Mouse (Mus musculus): ENCODE results near the gene Dnajb8. TPM values are rescaled to one million over a fixed set of nuclear protein-coding genes. Genes with fewer than 3 reads are reported as not detected.

The Dnajb8 gene
- total and polyA plus RNA-seq, 3 experiments = not detected

DNA sequence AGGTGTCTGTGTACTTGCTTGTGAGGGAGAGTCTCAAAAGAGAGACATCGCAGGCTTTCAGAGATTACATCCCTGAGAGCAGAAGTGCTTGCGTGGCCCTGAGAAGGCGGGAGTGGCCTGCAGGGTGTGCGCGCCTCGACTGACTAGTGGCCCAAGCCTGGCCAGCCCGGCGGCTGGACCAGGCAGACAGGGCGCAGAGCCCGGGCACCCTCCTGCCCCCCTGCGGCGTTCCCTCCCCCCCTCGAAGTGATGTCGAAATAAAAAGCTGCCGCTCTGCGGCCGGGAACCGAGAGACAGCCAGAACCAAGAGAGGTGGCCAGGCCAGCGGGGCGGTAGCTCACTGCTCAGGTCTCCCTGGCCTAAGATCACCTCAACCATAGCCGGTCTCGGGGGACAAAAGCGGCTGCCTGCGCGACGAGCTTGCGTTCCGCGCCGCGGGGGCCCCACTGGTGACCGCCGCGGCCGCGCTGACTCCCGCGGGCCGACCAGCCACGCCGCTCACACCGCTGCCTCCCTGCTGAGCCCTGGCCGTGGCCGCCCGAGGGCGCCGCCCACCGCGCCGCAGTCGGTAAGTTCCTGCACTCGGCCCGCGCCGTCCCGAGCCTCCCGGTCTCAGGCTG, 28.5 kb upstream of the Dnajb8 start, which contains the start of gene Gata2:
TSS of gene Gata2 (plus strand) at position 459 of the 620 bp plus-strand sequence.
- Histone ChIP-seq H3K9me3 (replicated peaks; ENCODE audit: low read length) (peaks cover 11% of the 10 kb centered on the region), H3K27me3 (replicated peaks) (peaks cover 24% of the 10 kb centered on the region), H3K4me3 (replicated peaks in 1 of 3; ENCODE audit: low read depth in 2 of 3, low read length in 2 of 3, poor library complexity in 1 of 3) (no peak within 1 kb of the TSS), H3K4me1 (ENCODE audit: control insufficient read depth in 1 of 2, insufficient read depth in 2 of 2) (peaks cover 0 to 3% of the 10 kb centered on the region in 2 experiments; a peak in 3 of 4 replicates), H3K79me2 (replicated peaks; ENCODE audit: control insufficient read depth, extremely low read depth, insufficient read depth, poor library complexity, severe bottlenecking) (no peaks in the 10 kb centered on the region), H3K4me2 (ENCODE audit: insufficient read depth, low read depth, poor library complexity, severe bottlenecking) (no peak within 1 kb of the TSS), H3K36me3 (replicated peaks in 1 of 2; ENCODE audit: control insufficient read depth in 1 of 2, insufficient read depth in 1 of 2, low read length in 1 of 2) (no peaks in the 10 kb centered on the region), H3K27ac (ENCODE audit: insufficient read depth, low read depth) (no peak within 1 kb of the TSS), H3K9ac (ENCODE audit: insufficient read depth, low read depth) (no peak within 1 kb of the TSS)
- DNase-seq (ENCODE audit: extremely low read depth) = no peak
- dilution Hi-C loops (cut with MboI; ENCODE audit: extremely low pct_ligation_motif_present, extremely low pct_unique_long_range_greater_than_20kb, low sequenced_read_pairs) (no loop called here), in situ Hi-C loops (cut with MboI; ENCODE audit: low pct_ligation_motif_present, low pct_unique_long_range_greater_than_20kb, low sequenced_read_pairs) (no loop called here)
- TF ChIP-seq GABPA (IDR thresholded peaks at IDR 0.05; ENCODE audit: insufficient replicate concordance, low read depth, low read length) = no peak
- TF ChIP-seq CHD1 (IDR thresholded peaks at IDR 0.05; ENCODE audit: low read depth, low read length) = no peak
- TF ChIP-seq TCF12 (IDR thresholded peaks at IDR 0.05; ENCODE audit: low read depth, low read length) = no peak
- TF ChIP-seq RAD21 (IDR thresholded peaks at IDR 0.05; ENCODE audit: low read depth, low read length) = no peak
- no peak for TF ChIP-seq SIN3A (IDR thresholded peaks at IDR 0.05; ENCODE audit: low read length)
- no peak for TF ChIP-seq POLR2AphosphoS2 (IDR thresholded peaks at IDR 0.05; ENCODE audit: low read depth, low read length)
- no peak for TF ChIP-seq ZMIZ1 (IDR thresholded peaks at IDR 0.05; ENCODE audit: low read depth, low read length)
- no peak for TF ChIP-seq ETS1 (conservative IDR thresholded peaks at IDR 0.05; ENCODE audit: low read depth, low read length)
- TF ChIP-seq RCOR1 (conservative IDR thresholded peaks at IDR 0.05; ENCODE audit: low read depth, low read length) = no peak
- TF ChIP-seq USF1 (IDR thresholded peaks at IDR 0.05; ENCODE audit: low read depth, low read length) = no peak
- no peak for TF ChIP-seq PAX5 (IDR thresholded peaks at IDR 0.05; ENCODE audit: low read length)
- no peak for TF ChIP-seq JUN (IDR thresholded peaks at IDR 0.05; ENCODE audit: insufficient read depth, low read depth, low read length)
- TF ChIP-seq NELFE (IDR thresholded peaks at IDR 0.05; ENCODE audit: low read depth, low read length) = no peak
- no peak for TF ChIP-seq JUND (conservative IDR thresholded peaks at IDR 0.05; ENCODE audit: low read depth, low read length)
- no peak for TF ChIP-seq CTCF (conservative IDR thresholded peaks at IDR 0.05 in 1 of 2, IDR thresholded peaks at IDR 0.05 in 1 of 2; ENCODE audit: low read depth in 2 of 2, low read length in 2 of 2)
- TF ChIP-seq MAX (IDR thresholded peaks at IDR 0.05; ENCODE audit: low read length) = no peak
- no peak for TF ChIP-seq TBP (conservative IDR thresholded peaks at IDR 0.05; ENCODE audit: low read depth, low read length)

DNA sequence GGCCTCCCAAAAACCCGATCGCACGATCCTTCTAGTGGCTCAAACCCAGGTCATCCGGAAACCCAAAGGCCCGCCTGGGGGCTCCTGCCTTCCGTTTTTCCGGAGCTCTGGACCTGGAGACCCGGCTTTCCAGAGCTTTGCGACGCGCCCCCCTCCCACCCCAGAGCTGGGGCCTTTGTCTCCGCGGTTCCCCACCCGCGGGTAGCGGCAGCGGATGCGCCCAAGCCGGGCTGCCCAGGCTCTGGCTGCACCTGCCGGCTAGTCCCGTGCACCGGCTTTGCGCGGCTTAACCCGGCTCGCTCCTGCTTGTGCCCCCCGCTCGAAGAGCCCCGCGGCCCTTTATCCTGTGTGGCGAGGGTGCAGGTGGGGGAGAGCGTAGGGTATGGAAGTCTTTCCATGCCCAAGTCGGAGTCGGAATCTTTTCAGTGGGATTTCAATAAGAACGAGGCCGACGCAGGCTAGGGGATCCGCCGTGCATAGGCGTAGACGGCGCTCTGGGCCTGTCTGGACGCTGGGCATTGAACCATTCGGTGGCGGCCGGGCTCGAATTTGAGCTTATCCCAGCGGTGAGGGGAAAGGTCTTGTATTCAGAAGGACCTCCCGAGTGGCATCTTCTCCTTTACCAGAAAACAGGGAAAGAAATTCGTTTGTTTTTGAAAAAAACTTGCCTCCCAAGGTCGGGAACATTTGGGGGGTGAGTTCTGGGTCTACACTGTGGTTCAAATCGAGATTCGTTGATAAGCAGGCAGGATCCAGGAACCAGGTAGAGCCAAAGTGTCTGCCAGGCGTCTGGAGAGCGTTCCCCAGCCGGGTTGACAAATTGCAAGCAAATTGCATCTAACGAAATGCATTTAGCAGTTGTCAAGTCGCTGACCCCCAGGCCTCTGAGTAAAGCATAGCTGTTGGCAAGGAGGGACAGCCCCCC, 27.8 kb upstream of the Dnajb8 start:
- no peak overlapping the region for H3K4me2 ChIP-seq (ENCODE audit: insufficient read depth, low read depth, poor library complexity, severe bottlenecking)
- H3K27ac ChIP-seq (ENCODE audit: insufficient read depth, low read depth) = no peak overlapping the region
- no peaks in the 10 kb centered on the region for H3K79me2 ChIP-seq (replicated peaks; ENCODE audit: control insufficient read depth, extremely low read depth, insufficient read depth, poor library complexity, severe bottlenecking)
- in situ Hi-C loops (cut with MboI; ENCODE audit: low pct_ligation_motif_present, low pct_unique_long_range_greater_than_20kb, low sequenced_read_pairs) = no loop called here
- peaks cover 18% of the 10 kb centered on the region for H3K27me3 ChIP-seq (replicated peaks)
- DNase-seq (ENCODE audit: extremely low read depth) = no peak
- no peak overlapping the region for H3K9ac ChIP-seq (ENCODE audit: insufficient read depth, low read depth)
- TF ChIP-seq RCOR1 (conservative IDR thresholded peaks at IDR 0.05; ENCODE audit: low read depth, low read length) (no peak), USF1 (IDR thresholded peaks at IDR 0.05; ENCODE audit: low read depth, low read length) (no peak), MYC (IDR thresholded peaks at IDR 0.05; ENCODE audit: low read depth, low read length) (no peak), CHD2 (IDR thresholded peaks at IDR 0.05; ENCODE audit: low read length) (no peak), CHD1 (IDR thresholded peaks at IDR 0.05; ENCODE audit: low read depth, low read length) (no peak)
- H3K36me3 ChIP-seq (replicated peaks in 1 of 2; ENCODE audit: control insufficient read depth in 1 of 2, insufficient read depth in 1 of 2, low read length in 1 of 2) = no peaks in the 10 kb centered on the region
- dilution Hi-C loops (cut with MboI; ENCODE audit: extremely low pct_ligation_motif_present, extremely low pct_unique_long_range_greater_than_20kb, low sequenced_read_pairs) = no loop called here
- peaks cover 15% of the 10 kb centered on the region for H3K9me3 ChIP-seq (replicated peaks; ENCODE audit: low read length)
- H3K4me3 ChIP-seq (replicated peaks in 1 of 3; ENCODE audit: low read depth in 2 of 3, low read length in 2 of 3, poor library complexity in 1 of 3) = no peak overlapping the region
- peaks cover 0 to under 1% of the 10 kb centered on the region in 2 experiments; a peak in 3 of 4 replicates for H3K4me1 ChIP-seq (ENCODE audit: control insufficient read depth in 1 of 2, insufficient read depth in 2 of 2)

Data from CH12.LX (cell line).